Mouse (Mus musculus) spleen, adult 2 months (tissue): Measurements from ENCODE around the gene Filip1l. TPM values are rescaled to one million over a fixed set of nuclear protein-coding genes. Genes with fewer than 3 reads are reported as not detected.
A peak's percentile ranks its signal among the peaks of the same experiment; 100 is the strongest.

Experiments
- DNase-seq, 2 experiments: peaks; one replicate each; pipeline versions ENCODE4 v3.0.0 to v3.0.0-alpha.2; 2012 to 2021; ENCODE audit warnings: low spot score in 2 of 2, low read depth in 1 of 2
- H3K27ac ChIP-seq: fragments of 200-500 bp; 2 replicates; pipeline ENCODE4 v1.5.1; 2012; ENCODE audit warnings: low read length, inconsistent platforms; ENCODE audit not compliant: insufficient read depth
- H3K27me3 ChIP-seq: fragments of 200-500 bp; 2 replicates; pipeline ENCODE4 v1.6.1; 2012; ENCODE audit warnings: mild to moderate bottlenecking, moderate library complexity, low read length, inconsistent platforms; ENCODE audit not compliant: control insufficient read depth, insufficient read depth
- H3K36me3 ChIP-seq: fragments of 200-500 bp; 2 replicates; pipeline ENCODE4 v1.6.1; 2012; ENCODE audit warnings: mild to moderate bottlenecking, low read length, inconsistent platforms; ENCODE audit not compliant: control insufficient read depth, insufficient read depth
- H3K4me1 ChIP-seq: fragments of 200-500 bp; 2 replicates; pipeline ENCODE4 v1.6.1; 2011; ENCODE audit warnings: inconsistent platforms; ENCODE audit not compliant: control insufficient read depth, insufficient read depth, insufficient read length
- H3K4me3 ChIP-seq: fragments of 200-500 bp; 2 replicates; pipeline ENCODE4 v1.5.1; 2011; ENCODE audit warnings: mild to moderate bottlenecking, inconsistent platforms; ENCODE audit not compliant: insufficient read depth, insufficient read length; ENCODE audit errors: extremely low read depth
- CTCF ChIP-seq: fragments of 200-500 bp; IDR thresholded peaks from 2 replicates; pipeline ENCODE4 v1.5.1; 2011; ENCODE audit warnings: mild to moderate bottlenecking, inconsistent platforms; ENCODE audit not compliant: insufficient read depth, insufficient read length, insufficient replicate concordance; ENCODE audit errors: extremely low read depth
- POLR2A ChIP-seq: fragments of 200-500 bp; IDR thresholded peaks from 2 replicates; pipeline ENCODE4 v1.6.1; 2011; ENCODE audit warnings: low read depth, low read length, inconsistent platforms
- WGBS: fragments of 180-500 bp; shearing (Covaris S2); methylation state at CpG from one replicate; pipeline ENCODE4 v1.1.7; 2018; 5-methylcytosine and 5-hydroxymethylcytosine counted together
- polyA plus RNA-seq: library from polyadenylated mRNA; depleted of rRNA; stranded (reverse); fragments of >200 nt; gene quantifications from 2 replicates; pipeline ENCODE4 v1.2.3, GENCODE M21; 2012; rRNA removed

Filip1l gene
- polyA plus RNA-seq, 1 experiment: 15.3 TPM

DNA sequence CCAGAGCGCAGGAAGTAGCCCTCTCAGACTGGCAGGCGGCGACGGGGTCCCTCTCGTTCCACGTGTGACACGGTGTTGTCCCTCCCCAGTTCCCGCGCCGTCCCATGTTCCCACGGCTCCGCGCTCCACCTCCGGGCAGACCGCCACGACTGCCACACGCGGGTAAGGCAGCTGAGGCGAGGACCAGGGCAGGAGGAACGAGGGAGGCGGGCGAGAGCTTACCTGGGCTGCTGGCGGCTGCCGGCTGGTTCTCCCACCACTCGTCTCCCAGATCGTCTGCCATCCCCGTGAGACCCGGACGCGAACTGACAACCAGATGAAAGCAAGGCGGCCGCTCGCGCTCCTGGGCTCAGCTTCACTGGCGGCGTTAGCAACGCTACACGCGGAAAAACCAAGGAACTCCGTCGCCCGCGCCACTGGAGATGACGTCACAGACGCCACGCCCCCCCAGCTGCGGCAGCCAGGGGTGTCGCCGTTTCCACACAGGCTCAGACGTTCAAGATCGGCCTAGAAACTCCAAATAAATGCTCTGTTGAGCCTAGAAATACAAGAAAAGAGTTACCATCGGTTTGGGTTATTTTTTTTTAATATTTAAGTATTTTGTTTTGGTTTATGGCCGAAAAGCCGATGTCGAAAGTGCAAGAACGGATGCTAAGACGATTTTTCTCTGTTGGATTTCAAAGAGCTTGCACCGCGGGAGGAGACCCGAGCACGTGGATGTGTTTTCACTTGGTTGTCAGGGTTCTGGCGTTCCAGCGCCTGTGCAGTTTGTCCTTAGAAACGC, 253.7 kb downstream of the Filip1l start, which contains the start of gene Cmss1:
Gene Cmss1 (minus strand): TSS at position 421 of the 784 bp plus-strand sequence.
- Histone ChIP-seq H3K4me3 (peak within 1 kb of the TSS; percentile 97), H3K36me3 (no peaks in the 10 kb centered on the region), H3K4me1 (no peaks in the 10 kb centered on the region; the same call in 1 of the 2 replicates), H3K27ac (no peak within 1 kb of the TSS), H3K27me3 (no peaks in the 10 kb centered on the region)
- WGBS: under 1% methylated on average over 64 of the region's 64 CpGs
- no peak for TF ChIP-seq POLR2A
- TF ChIP-seq CTCF: no peak
- DNase-seq: peak; percentile 71 to 74

DNA sequence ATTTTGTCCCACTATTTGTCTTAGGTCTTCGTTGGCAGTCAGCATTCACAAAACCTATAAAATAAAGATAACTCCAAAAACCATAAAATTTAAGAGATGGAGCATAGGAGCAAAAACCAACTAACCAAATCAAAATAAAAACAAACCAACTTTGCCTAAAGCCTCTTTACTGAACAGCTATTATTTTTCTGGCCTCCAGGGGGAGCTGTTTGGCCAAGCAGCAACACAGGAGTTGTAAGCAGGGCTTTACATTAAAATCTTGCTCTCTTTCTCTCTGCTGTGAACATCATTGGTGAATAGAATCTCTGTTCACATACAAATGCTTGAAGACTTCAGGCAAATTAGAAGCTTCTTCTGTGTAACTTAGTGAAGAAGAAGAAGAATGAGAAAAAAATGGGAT, 258.9 kb downstream of the Filip1l start:
- Histone ChIP-seq H3K36me3 (no peaks in the 10 kb centered on the region), H3K27me3 (no peaks in the 10 kb centered on the region), H3K4me1 (no peaks in the 10 kb centered on the region), H3K27ac (no peak overlapping the region), H3K4me3 (no peak overlapping the region)
- TF ChIP-seq CTCF (peak; percentile 45; the same call in 1 of the 2 replicates), POLR2A (no peak)
- WGBS: 13% methylated on average over 1 of the region's 1 CpGs
- DNase-seq: no peak

Other genes with a start within 250 kb of the Filip1l start
- 5.6 and 8.7 TPM in 2 replicates for gene Tomm70a, start 231.4 kb upstream of the Filip1l start, polyA plus RNA-seq
- 7.1 and 9.1 TPM in 2 replicates for gene Nit2, start 185.8 kb upstream of the Filip1l start, polyA plus RNA-seq
- gene Tbc1d23, start 121.6 kb upstream of the Filip1l start, polyA plus RNA-seq: 7.0 and 8.2 TPM in 2 replicates
- not detected in 2 replicates for gene Tmem30c, start 60.2 kb upstream of the Filip1l start, polyA plus RNA-seq